Mouse (Mus musculus) mouse embryonic stem cell (cell line): ENCODE results near the gene Txnl4b.

Experiments
- in situ Hi-C, 2 experiments: fragments of 300-500 bp; cut with MboI; formaldehyde crosslinking; loops; 1 replicate in 1 of 2; 3 replicates in 1 of 2; pipeline ENCODE4 v1.14.3; 2019 to 2020; ENCODE audit warnings: low sequenced_read_pairs in 2 of 2, low pct_unique_long_range_greater_than_20kb in 1 of 2, mixed read lengths in 1 of 2; ENCODE audit not compliant: unreplicated experiment in 1 of 2

Txnl4b gene

GRCm38 (mm10) chr8:109565498-109566333 is at the start of gene Txnl4b, which contains the start of gene Dhx38:
Txnl4b (plus strand) TSS chr8:109565892.
Dhx38 (minus strand) TSS chr8:109565861.
- in situ Hi-C loops: no loop called here

- in situ Hi-C loops: no loop called here
These were observed 41.7 kb upstream of the Txnl4b start for GRCm38 (mm10) chr8:109524008-109524407.

- in situ Hi-C loops: no loop called here
These were observed 30.3 kb upstream of the Txnl4b start for GRCm38 (mm10) chr8:109535140-109535990.

GRCm38 (mm10) chr8:109536703-109537102 is 29.0 kb upstream of the Txnl4b start:
- in situ Hi-C loops: no loop called here

- in situ Hi-C loops: no loop called here
These were observed 23.5 kb upstream of the Txnl4b start for GRCm38 (mm10) chr8:109542165-109542564.

GRCm38 (mm10) chr8:109542748-109543519 is 22.8 kb upstream of the Txnl4b start:
- in situ Hi-C loops: no loop called here

- in situ Hi-C loops: no loop called here
These were observed 21.6 kb upstream of the Txnl4b start for GRCm38 (mm10) chr8:109544049-109544448.

GRCm38 (mm10) chr8:109551663-109552062 is 14.0 kb upstream of the Txnl4b start:
- in situ Hi-C loops: no loop called here

- in situ Hi-C loops: no loop called here
These were observed 1.8 kb upstream of the Txnl4b start for GRCm38 (mm10) chr8:109563881-109564280.

- in situ Hi-C loops: no loop called here
These were observed 926 bp upstream of the Txnl4b start for GRCm38 (mm10) chr8:109564766-109565165.

GRCm38 (mm10) chr8:109571139-109571538 is 5.4 kb downstream of the Txnl4b start:
- in situ Hi-C loops: no loop called here

GRCm38 (mm10) chr8:109576311-109576710 is 10.6 kb downstream of the Txnl4b start:
- in situ Hi-C loops: no loop called here

GRCm38 (mm10) chr8:109578900-109579301 is 13.2 kb downstream of the Txnl4b start, which contains the start of gene Hp:
Hp (minus strand) TSS chr8:109579172.
- in situ Hi-C loops: no loop called here

- in situ Hi-C loops: no loop called here
These were observed 18.6 kb downstream of the Txnl4b start for GRCm38 (mm10) chr8:109584293-109584692.

- in situ Hi-C loops: no loop called here
These were observed 19.1 kb downstream of the Txnl4b start for GRCm38 (mm10) chr8:109584830-109585229.

- in situ Hi-C loops: no loop called here
These were observed 20.0 kb downstream of the Txnl4b start for GRCm38 (mm10) chr8:109585652-109586051.

GRCm38 (mm10) chr8:109586972-109587504 is 21.3 kb downstream of the Txnl4b start:
- in situ Hi-C loops: no loop called here

- in situ Hi-C loops: no loop called here
These were observed 25.2 kb downstream of the Txnl4b start for GRCm38 (mm10) chr8:109590901-109591300.
